Mouse (Mus musculus): ENCODE data around the gene Gas7. TPM values are rescaled to one million over a fixed set of nuclear protein-coding genes. Genes with fewer than 3 reads are reported as not detected.

The Gas7 gene
- total RNA-seq (2023) = 0.89 TPM

GRCm38 (mm10) chr11:67454874-67455526 is at the start of gene Gas7:
TSS of gene Gas7 (plus strand) at chr11:67455437.

GRCm38 (mm10) chr11:67694703-67695376 is 239.6 kb downstream of the Gas7 start, which contains the start of gene Rcvrn:
TSS of gene Rcvrn (plus strand) at chr11:67695326.

Other genes starting within 250 kb of the Gas7 start
- not detected for gene Myh4, start 217.4 kb upstream of the Gas7 start, total RNA-seq (2023)
- gene Myh8, start 178.3 kb upstream of the Gas7 start, total RNA-seq (2023) = not detected
- gene Myh13, start 133.8 kb upstream of the Gas7 start, total RNA-seq (2023) = not detected
- gene Rcvrn, start 239.9 kb downstream of the Gas7 start, total RNA-seq (2023) = not detected

All from CD4-positive naive resting alpha-beta T cell, adult 57 days (primary cell).